Mouse (Mus musculus): ENCODE results near the gene Ttc28.
A peak's percentile ranks its signal among the peaks of the same experiment; 100 is the strongest.

The Ttc28 gene

DNA sequence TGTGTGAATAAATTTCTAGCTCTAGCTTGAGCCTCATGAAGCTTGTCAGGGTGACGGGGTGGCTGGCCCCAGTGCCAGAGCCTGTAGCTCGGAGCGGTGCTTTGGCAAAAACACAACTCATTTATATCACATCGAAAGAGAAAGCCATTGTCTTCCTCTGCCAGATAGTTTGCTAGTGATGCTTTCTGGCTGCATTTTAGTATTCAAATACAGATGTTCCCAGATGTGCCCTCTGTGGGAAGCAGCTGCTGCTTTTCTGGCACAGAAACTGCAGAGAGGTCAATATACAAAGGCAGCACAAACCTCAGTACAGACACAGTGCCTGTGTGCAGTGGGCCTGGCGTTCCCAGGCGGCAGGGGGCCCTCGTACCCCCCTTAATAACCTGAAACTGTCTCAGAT, 300.0 kb downstream of the Ttc28 start:
- no peak for DNase-seq

- DNase-seq = no peak
Observed at GRCm38 (mm10) chr5:111180091-111181053, 300.8 kb downstream of the Ttc28 start.

GRCm38 (mm10) chr5:111181204-111181912, 301.8 kb downstream of the Ttc28 start:
- DNase-seq = no peak

DNA sequence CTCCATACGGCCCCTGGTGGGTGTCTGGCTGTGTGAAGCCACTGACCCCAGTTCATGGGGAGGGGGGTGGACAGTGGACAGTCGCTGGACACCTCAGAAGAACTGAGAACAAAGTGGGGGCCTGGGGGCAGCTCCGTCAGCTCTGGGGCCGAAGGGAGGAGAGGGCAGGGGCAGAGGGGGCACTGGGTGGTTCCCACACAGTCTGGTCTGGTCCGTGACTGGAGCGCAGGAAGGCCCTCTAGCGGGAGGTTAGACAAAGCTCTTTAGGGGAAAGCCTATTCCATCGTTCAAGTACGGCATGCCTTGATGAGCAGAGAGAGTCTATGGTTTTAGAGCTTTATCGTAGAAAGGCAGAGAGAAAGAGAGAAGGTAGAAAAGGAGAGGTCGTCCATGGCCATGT, 307.0 kb downstream of the Ttc28 start:
- DNase-seq = no peak

DNA sequence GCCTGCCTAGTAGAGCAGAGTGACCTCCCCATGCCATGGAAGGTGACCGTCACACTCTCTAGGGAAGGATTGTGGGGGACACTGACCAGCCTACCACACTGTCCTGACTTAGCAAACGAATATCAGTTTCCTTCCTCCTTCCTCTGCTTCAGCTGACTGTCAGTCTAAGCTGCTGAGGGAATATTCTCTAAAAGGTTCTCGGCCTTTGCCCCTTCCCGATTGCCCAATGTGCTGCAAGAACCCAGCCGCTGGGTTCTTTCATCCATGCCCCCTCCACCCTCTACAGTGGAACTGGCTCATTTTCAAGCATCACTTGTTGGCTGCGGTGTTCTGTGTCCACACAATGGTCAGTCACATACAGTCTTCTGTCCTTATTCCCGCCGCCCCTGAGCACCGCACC, 312.4 kb downstream of the Ttc28 start:
- DNase-seq = no peak

DNA sequence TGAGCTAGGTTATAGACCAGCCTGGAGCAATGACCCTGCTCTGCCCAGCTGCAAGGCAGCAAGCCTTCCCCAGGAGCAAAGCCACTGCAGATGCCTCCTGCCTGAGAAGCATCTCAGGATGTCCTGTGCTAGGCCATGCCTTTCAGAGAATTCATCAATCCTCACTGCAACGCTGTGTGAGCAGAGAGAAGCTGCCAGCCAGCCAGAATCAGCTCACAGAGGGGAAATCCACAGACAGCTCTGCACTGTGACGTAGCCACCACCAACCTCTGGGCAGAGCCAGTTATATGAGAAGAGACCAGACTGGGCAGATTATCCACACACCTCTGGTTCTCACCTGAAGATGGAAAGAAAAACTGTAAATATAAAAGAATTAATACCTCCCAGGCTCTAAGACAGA, 315.2 kb downstream of the Ttc28 start:
- no peak for DNase-seq

- DNase-seq = peak; percentile 70
Observed at GRCm38 (mm10) chr5:111195488-111196485, 316.2 kb downstream of the Ttc28 start.

DNA sequence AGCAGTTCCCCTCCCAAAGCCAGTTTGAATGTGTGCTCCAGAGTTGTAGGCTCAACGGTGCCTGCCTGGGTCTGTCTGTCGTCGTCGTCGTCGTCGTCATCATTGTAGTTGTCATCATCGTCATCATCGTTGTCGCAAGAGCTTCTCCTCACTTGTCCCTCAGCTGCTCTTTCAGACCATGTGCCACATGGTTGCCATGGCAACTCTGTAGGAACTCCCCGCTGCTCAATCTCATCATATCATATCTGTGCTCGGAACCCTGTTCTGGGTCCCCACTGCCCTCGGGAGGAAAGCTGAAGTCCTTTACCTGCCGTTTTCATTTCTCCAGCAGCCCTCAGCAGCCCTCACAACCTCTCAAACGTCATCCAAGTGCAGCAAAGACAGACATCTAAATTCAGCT, 318.1 kb downstream of the Ttc28 start:
- no peak for DNase-seq

- DNase-seq = no peak
Observed at GRCm38 (mm10) chr5:111200167-111200840, 320.7 kb downstream of the Ttc28 start.

GRCm38 (mm10) chr5:111200915-111201610, 321.5 kb downstream of the Ttc28 start:
- DNase-seq = peak; percentile 91

DNA sequence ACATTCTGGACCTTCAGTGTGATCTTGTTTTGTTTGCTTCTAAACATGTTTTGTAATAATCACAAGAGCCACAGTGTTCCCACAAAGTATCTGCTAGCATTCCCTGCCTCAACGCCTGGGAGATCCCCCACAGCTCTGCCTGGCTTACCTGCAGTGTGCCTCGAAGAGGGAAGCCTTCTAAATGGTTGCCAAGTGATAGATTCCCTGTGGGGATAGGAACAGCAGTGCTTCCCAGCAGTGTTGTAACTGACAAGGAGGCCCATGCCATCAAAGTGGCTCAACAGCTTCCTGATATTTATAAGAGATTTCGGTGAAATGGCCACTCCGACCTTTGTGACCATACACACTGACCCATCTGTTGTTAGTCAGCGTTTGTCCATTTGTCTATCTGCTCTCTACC, 324.6 kb downstream of the Ttc28 start:
- peak; percentile 52 for DNase-seq

- DNase-seq = no peak
Observed at GRCm38 (mm10) chr5:111204976-111205586, 325.5 kb downstream of the Ttc28 start.

DNA sequence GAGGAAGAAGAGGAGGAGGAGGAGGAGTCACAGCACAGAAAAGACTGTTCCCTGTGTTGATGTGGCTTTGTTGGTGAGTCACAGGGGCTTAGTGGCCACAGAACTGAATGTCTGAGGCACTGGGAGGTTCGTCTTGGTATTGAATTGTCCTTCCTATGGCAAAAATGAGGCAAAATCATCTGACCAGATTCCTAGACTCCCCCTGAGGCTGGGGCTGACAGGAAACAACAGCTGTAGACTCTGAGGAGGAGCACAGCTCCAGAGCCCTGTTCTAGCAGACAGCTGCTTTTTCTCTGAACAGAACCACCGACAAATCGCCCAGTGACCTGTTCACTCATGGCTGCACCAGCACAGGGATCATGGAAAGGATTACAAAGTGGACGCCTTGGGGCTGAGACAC, 326.2 kb downstream of the Ttc28 start:
- DNase-seq = no peak

- no peak for DNase-seq
Observed at GRCm38 (mm10) chr5:111207924-111208659, 328.5 kb downstream of the Ttc28 start.

GRCm38 (mm10) chr5:111208660-111208969, 329.0 kb downstream of the Ttc28 start:
- no peak for DNase-seq

DNA sequence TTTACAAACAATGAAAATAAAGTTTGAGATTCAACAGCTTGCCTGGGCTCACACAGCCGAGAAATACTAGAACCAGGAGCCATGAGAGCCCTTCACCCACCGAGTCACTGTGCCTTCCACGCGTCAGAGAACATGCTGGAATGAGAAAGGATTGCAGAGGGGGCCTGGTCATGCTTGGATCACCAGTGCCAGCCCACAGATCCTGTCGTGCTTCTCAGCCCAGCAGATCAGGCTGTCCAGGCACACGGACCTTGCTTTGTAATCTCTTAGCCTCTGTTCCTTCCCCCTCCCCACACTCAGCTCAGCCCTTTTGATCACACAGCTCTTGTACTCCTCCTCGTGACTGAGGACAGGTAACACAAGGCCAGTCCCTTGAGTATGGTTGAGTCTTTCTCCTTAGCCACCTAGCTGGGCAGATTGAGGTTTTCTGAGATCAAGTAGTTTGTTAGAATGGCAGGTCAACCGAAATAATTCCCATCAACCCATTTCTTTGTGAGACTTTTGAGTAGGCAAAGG, 334.4 kb downstream of the Ttc28 start:
- no peak for DNase-seq

DNA sequence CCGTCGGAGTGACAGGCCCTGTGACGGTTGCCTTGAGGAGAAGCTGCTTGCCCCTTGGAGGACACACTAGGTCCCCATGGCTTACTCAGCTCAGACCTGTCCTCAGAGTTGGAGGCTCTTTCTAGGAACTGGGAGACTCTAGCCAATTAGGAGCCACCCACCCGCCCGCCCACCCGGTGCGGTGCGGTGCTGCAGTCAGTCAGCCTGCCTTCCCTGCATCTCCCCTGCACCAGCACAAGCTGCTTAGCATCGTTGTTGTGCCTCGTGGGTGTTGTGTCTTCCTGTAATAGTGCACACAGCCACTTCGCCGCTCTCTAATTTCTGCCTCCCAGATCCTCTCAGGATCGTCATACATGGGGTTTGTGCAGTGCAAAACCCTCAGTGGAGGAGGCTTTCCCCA, 335.3 kb downstream of the Ttc28 start:
- no peak for DNase-seq

DNA sequence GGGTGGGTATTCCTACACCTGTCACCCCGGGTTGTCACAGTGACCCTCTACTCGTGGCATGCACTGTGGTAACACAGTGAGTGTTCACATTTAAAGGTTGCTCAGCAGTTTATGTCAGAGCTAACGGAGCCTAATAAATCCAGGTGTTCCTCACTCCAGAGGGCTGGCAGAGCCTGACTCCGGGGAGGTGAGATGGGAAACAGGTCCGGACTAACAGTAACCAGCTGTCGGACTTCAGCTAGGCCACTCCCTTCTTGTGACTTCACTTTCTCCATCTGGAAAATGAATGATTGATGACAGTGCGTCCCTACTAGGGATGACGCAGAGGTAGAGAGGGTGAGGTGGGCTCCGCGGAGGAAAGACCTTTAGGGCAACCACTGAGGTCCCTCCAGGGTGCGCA, 336.1 kb downstream of the Ttc28 start:
- no peak for DNase-seq

GRCm38 (mm10) chr5:111216166-111216565, 336.6 kb downstream of the Ttc28 start:
- DNase-seq = no peak

GRCm38 (mm10) chr5:111217447-111218110, 338.0 kb downstream of the Ttc28 start:
- no peak for DNase-seq

Measured in cerebellum, adult 11-12 months (tissue).